Mouse (Mus musculus): Measurements from ENCODE around the gene Lsm4. TPM values are rescaled to one million over a fixed set of nuclear protein-coding genes. Genes with fewer than 3 reads are reported as not detected.

Lsm4 gene
- polyA plus RNA-seq, 1 experiment from 2014 or later = 147 TPM

- no peak overlapping the region for H3K9ac ChIP-seq (ENCODE audit: low read length)
- H3K4me1 ChIP-seq (replicated peaks; ENCODE audit: control insufficient read depth, insufficient read depth) = peaks cover 5% of the 10 kb centered on the region
- H3K9me3 ChIP-seq (ENCODE audit: control insufficient read depth, low read length) = no peaks in the 10 kb centered on the region
- peak overlapping the region; percentile 35; the same call in 1 of the 2 replicates for H3K27ac ChIP-seq (replicated peaks)
- H3K4me3 ChIP-seq (ENCODE audit: low read depth, low read length) = no peak overlapping the region
- 45% methylated on average over 3 of the region's 3 CpGs for WGBS
- no peaks in the 10 kb centered on the region for H3K36me3 ChIP-seq (ENCODE audit: control insufficient read depth, insufficient read depth, low read length)
- no peaks in the 10 kb centered on the region for H3K27me3 ChIP-seq (ENCODE audit: control insufficient read depth, insufficient read depth, low read length)
- ATAC-seq (ENCODE audit: low FRiP score, low TSS enrichment) (peak; percentile 13; the same call in 1 of the 2 replicates), DNase-seq (ENCODE audit: low spot score) (peak; percentile 74)
- no peak for TF ChIP-seq EP300 (optimal IDR thresholded peaks at IDR 0.05)
- TF ChIP-seq CTCF (IDR thresholded peaks at IDR 0.05; ENCODE audit: low read depth) = no peak
- H3K4me2 ChIP-seq (replicated peaks; ENCODE audit: low read depth) = 0 out of 2 replicates have a peak overlapping the region, but pooled peaks have one; percentile 1
These were observed 29.8 kb downstream of the Lsm4 start for GRCm38 (mm10) chr8:70702842-70703182.

- no peaks in the 10 kb centered on the region for H3K27me3 ChIP-seq (ENCODE audit: control insufficient read depth, insufficient read depth, low read length)
- TF ChIP-seq EP300 (optimal IDR thresholded peaks at IDR 0.05) = no peak
- no peak for TF ChIP-seq CTCF (IDR thresholded peaks at IDR 0.05; ENCODE audit: low read depth)
- no peaks in the 10 kb centered on the region for H3K9me3 ChIP-seq (ENCODE audit: control insufficient read depth, low read length)
- no peak within 1 kb of the TSS for H3K4me3 ChIP-seq (ENCODE audit: low read depth, low read length)
- WGBS = 100% methylated on average over 3 of the region's 3 CpGs
- H3K9ac ChIP-seq (ENCODE audit: low read length) = no peak within 1 kb of the TSS
- peak within 1 kb of the TSS; percentile 35 for H3K27ac ChIP-seq (replicated peaks)
- peaks cover 5% of the 10 kb centered on the region for H3K4me1 ChIP-seq (replicated peaks; ENCODE audit: control insufficient read depth, insufficient read depth)
- 0 out of 2 replicates have a peak within 1 kb of the TSS, but pooled peaks have one; percentile 1 for H3K4me2 ChIP-seq (replicated peaks; ENCODE audit: low read depth)
- DNase-seq (ENCODE audit: low spot score) = peak; percentile 43
- no peaks in the 10 kb centered on the region for H3K36me3 ChIP-seq (ENCODE audit: control insufficient read depth, insufficient read depth, low read length)
- ATAC-seq (ENCODE audit: low FRiP score, low TSS enrichment) = no peak
These were observed 30.2 kb downstream of the Lsm4 start, which contains the start of gene Iqcn for GRCm38 (mm10) chr8:70703287-70703686. Iqcn (plus strand) TSS chr8:70703457.

GRCm38 (mm10) chr8:70708281-70708680 lies 35.2 kb downstream of the Lsm4 start:
- Histone ChIP-seq H3K27ac (replicated peaks) (no peak overlapping the region), H3K4me1 (replicated peaks; ENCODE audit: control insufficient read depth, insufficient read depth) (no peaks in the 10 kb centered on the region), H3K4me2 (replicated peaks; ENCODE audit: low read depth) (no peak overlapping the region), H3K9ac (ENCODE audit: low read length) (no peak overlapping the region), H3K9me3 (ENCODE audit: control insufficient read depth, low read length) (no peaks in the 10 kb centered on the region), H3K36me3 (ENCODE audit: control insufficient read depth, insufficient read depth, low read length) (no peaks in the 10 kb centered on the region), H3K4me3 (ENCODE audit: low read depth, low read length) (no peak overlapping the region), H3K27me3 (ENCODE audit: control insufficient read depth, insufficient read depth, low read length) (no peaks in the 10 kb centered on the region)
- DNase-seq (ENCODE audit: low spot score) (no peak), ATAC-seq (ENCODE audit: low FRiP score, low TSS enrichment) (no peak)
- TF ChIP-seq EP300 (optimal IDR thresholded peaks at IDR 0.05) (no peak), CTCF (IDR thresholded peaks at IDR 0.05; ENCODE audit: low read depth) (no peak)
- WGBS = 88% methylated on average over 14 of the region's 14 CpGs

GRCm38 (mm10) chr8:70709794-70710193 lies 36.7 kb downstream of the Lsm4 start:
- WGBS = 89% methylated on average over 9 of the region's 9 CpGs
- Histone ChIP-seq H3K9me3 (ENCODE audit: control insufficient read depth, low read length) (no peaks in the 10 kb centered on the region), H3K4me2 (replicated peaks; ENCODE audit: low read depth) (no peak overlapping the region), H3K27ac (replicated peaks) (no peak overlapping the region), H3K27me3 (ENCODE audit: control insufficient read depth, insufficient read depth, low read length) (no peaks in the 10 kb centered on the region), H3K9ac (ENCODE audit: low read length) (no peak overlapping the region), H3K4me1 (replicated peaks; ENCODE audit: control insufficient read depth, insufficient read depth) (no peaks in the 10 kb centered on the region), H3K4me3 (ENCODE audit: low read depth, low read length) (no peak overlapping the region), H3K36me3 (ENCODE audit: control insufficient read depth, insufficient read depth, low read length) (no peaks in the 10 kb centered on the region)
- TF ChIP-seq CTCF (IDR thresholded peaks at IDR 0.05; ENCODE audit: low read depth) = no peak
- TF ChIP-seq EP300 (optimal IDR thresholded peaks at IDR 0.05) = no peak
- no peak for DNase-seq (ENCODE audit: low spot score)
- ATAC-seq (ENCODE audit: low FRiP score, low TSS enrichment) = no peak

GRCm38 (mm10) chr8:70710296-70710695 lies 37.2 kb downstream of the Lsm4 start:
- Histone ChIP-seq H3K4me3 (ENCODE audit: low read depth, low read length) (no peak overlapping the region), H3K4me1 (replicated peaks; ENCODE audit: control insufficient read depth, insufficient read depth) (no peaks in the 10 kb centered on the region), H3K9me3 (ENCODE audit: control insufficient read depth, low read length) (no peaks in the 10 kb centered on the region), H3K27me3 (ENCODE audit: control insufficient read depth, insufficient read depth, low read length) (no peaks in the 10 kb centered on the region), H3K9ac (ENCODE audit: low read length) (no peak overlapping the region), H3K27ac (replicated peaks) (no peak overlapping the region), H3K4me2 (replicated peaks; ENCODE audit: low read depth) (no peak overlapping the region), H3K36me3 (ENCODE audit: control insufficient read depth, insufficient read depth, low read length) (no peaks in the 10 kb centered on the region)
- WGBS = 87% methylated on average over 1 of the region's 1 CpGs
- no peak for TF ChIP-seq CTCF (IDR thresholded peaks at IDR 0.05; ENCODE audit: low read depth)
- no peak for ATAC-seq (ENCODE audit: low FRiP score, low TSS enrichment)
- DNase-seq (ENCODE audit: low spot score) = no peak

GRCm38 (mm10) chr8:70711041-70711440 lies 38.0 kb downstream of the Lsm4 start:
- DNase-seq (ENCODE audit: low spot score) = no peak
- Histone ChIP-seq H3K4me3 (ENCODE audit: low read depth, low read length) (no peak overlapping the region), H3K27me3 (ENCODE audit: control insufficient read depth, insufficient read depth, low read length) (no peaks in the 10 kb centered on the region), H3K9me3 (ENCODE audit: control insufficient read depth, low read length) (no peaks in the 10 kb centered on the region), H3K27ac (replicated peaks) (no peak overlapping the region), H3K9ac (ENCODE audit: low read length) (no peak overlapping the region), H3K36me3 (ENCODE audit: control insufficient read depth, insufficient read depth, low read length) (no peaks in the 10 kb centered on the region), H3K4me1 (replicated peaks; ENCODE audit: control insufficient read depth, insufficient read depth) (no peaks in the 10 kb centered on the region), H3K4me2 (replicated peaks; ENCODE audit: low read depth) (no peak overlapping the region)
- WGBS = 86% methylated on average over 11 of the region's 11 CpGs
- no peak for TF ChIP-seq CTCF (IDR thresholded peaks at IDR 0.05; ENCODE audit: low read depth)
- no peak for TF ChIP-seq EP300 (optimal IDR thresholded peaks at IDR 0.05)
- ATAC-seq (ENCODE audit: low FRiP score, low TSS enrichment) = no peak
